ENCODE assay signal across 11 mouse cellular contexts in the genomic region with DNA sequence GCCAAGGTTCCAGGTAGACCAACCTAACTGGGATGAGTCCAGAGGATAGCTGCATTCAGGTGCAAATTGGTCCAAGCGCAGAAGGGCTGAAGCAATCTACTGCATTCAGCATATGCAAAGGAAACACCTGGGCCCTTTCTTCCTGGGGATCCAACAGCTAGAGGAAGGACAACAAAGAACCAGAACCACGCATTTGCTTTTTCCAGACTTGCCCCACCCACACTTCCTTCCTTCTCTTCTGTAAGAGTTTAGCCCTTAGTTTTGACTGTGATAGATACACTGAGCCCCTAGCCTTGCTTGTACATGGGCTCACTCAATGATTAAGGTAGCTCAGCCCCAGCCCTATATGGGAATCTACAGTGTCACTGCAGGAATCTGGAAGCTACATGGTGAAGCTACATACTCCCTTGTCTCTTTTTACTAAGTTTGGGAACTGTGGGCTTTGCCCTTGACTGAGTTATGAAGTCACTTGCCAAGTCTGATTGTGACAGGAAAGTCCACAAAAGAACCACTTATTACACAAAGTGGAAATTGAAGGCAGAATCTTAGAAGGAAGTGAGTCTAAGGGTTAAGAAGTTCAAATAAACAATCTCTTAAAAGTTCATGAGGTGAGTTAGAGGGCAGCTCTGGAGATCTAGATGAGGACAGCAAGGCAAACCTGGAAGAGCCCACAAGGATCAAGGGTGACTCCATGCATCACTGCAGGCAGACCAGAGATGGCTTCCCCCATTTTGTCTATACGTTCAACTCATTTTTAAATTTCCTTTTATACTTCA. TPM values are rescaled to one million over a fixed set of nuclear protein-coding genes. Genes with fewer than 3 reads are reported as not detected.
DNase-seq lines count a peak whose midpoint lies in the region; ATAC-seq and TF ChIP-seq lines count a peak whose summit lies in the region.
"Had no signal": no experiment of that assay in that cellular context is flagged by ENCODE, and none has a peak within 500 bp of the region (broad histone marks: within the 10 kb centered on the region; RNA-seq: fewer than 3 reads in every experiment).

No protein-coding gene starts in this region.

- H3K9me3 ChIP-seq in heart, embryonic 10.5 days = no peaks in the 10 kb centered on the region
- no peaks in the 10 kb centered on the region for H3K9me3 ChIP-seq in heart, postnatal 0 days (replicated peaks; ENCODE audit: control insufficient read depth, low read length)
- H3K9me3 ChIP-seq in liver, postnatal 0 days (ENCODE audit: low read length) = no peaks in the 10 kb centered on the region
- H3K9me3 ChIP-seq in liver, embryonic 12.5 days (replicated peaks) = no peaks in the 10 kb centered on the region
- H3K9me3 ChIP-seq: neural tube, embryonic 12.5 days had no signal

- no peaks in the 10 kb centered on the region for H3K27me3 ChIP-seq in heart, embryonic 10.5 days (ENCODE audit: insufficient read depth, poor library complexity, severe bottlenecking)
- H3K27me3 ChIP-seq in heart, postnatal 0 days (ENCODE audit: control insufficient read depth, insufficient read depth, low read length) = no peaks in the 10 kb centered on the region
- no peaks in the 10 kb centered on the region for H3K27me3 ChIP-seq in liver, postnatal 0 days (ENCODE audit: insufficient read depth, low read length)
- no peaks in the 10 kb centered on the region for H3K27me3 ChIP-seq in liver, embryonic 12.5 days (replicated peaks)
- H3K27me3 ChIP-seq: neural tube, embryonic 12.5 days had no signal

- H3K4me3 ChIP-seq in heart, embryonic 10.5 days = no peak overlapping the region
- H3K4me3 ChIP-seq in heart, postnatal 0 days (ENCODE audit: low read depth, low read length) = no peak overlapping the region
- H3K4me3 ChIP-seq in liver, postnatal 0 days (ENCODE audit: low read depth, low read length) = no peak overlapping the region
- H3K4me3 ChIP-seq in liver, embryonic 12.5 days = no peak overlapping the region
- H3K4me3 ChIP-seq: hindbrain, embryonic 10.5 days; neural tube, embryonic 12.5 days had no signal

- H3K36me3 ChIP-seq in heart, embryonic 10.5 days = no peaks in the 10 kb centered on the region
- H3K36me3 ChIP-seq in heart, postnatal 0 days (replicated peaks; ENCODE audit: control insufficient read depth, insufficient read depth, low read length) = no peaks in the 10 kb centered on the region
- no peaks in the 10 kb centered on the region for H3K36me3 ChIP-seq in liver, postnatal 0 days (replicated peaks; ENCODE audit: insufficient read depth, low read length)
- H3K36me3 ChIP-seq in liver, embryonic 12.5 days = no peaks in the 10 kb centered on the region
- H3K36me3 ChIP-seq: hindbrain, embryonic 10.5 days; neural tube, embryonic 12.5 days had no signal

- 76% methylated on average over 3 of the region's 3 CpGs for WGBS in heart, embryonic 10.5 days
- 64% methylated on average over 3 of the region's 3 CpGs for WGBS in heart, postnatal 0 days
- WGBS in liver, postnatal 0 days (ENCODE audit: insufficient replicate concordance) = 55% methylated on average over 3 of the region's 3 CpGs
- 47% methylated on average over 3 of the region's 3 CpGs for WGBS in liver, embryonic 12.5 days (ENCODE audit: insufficient replicate concordance)

- no peak overlapping the region for H3K27ac ChIP-seq in heart, embryonic 10.5 days
- H3K27ac ChIP-seq in heart, postnatal 0 days (ENCODE audit: low read depth) = peak overlapping the region; percentile 56
- no peak overlapping the region for H3K27ac ChIP-seq in liver, postnatal 0 days (ENCODE audit: low read depth)
- no peak overlapping the region for H3K27ac ChIP-seq in liver, embryonic 12.5 days
- H3K27ac ChIP-seq: hindbrain, embryonic 10.5 days; neural tube, embryonic 12.5 days had no signal

- TF ChIP-seq EP300 in heart, postnatal 0 days (IDR thresholded peaks at IDR 0.05; ENCODE audit: low read depth) = peak; percentile 88
- no peak for TF ChIP-seq EP300 in liver, postnatal 0 days (IDR thresholded peaks at IDR 0.05; ENCODE audit: low read depth)

- H3K9ac ChIP-seq in heart, postnatal 0 days (replicated peaks; ENCODE audit: low read depth, low read length) = no peak overlapping the region
- no peak overlapping the region for H3K9ac ChIP-seq in liver, postnatal 0 days (replicated peaks)
- H3K9ac ChIP-seq in liver, embryonic 12.5 days = no peak overlapping the region
- H3K9ac ChIP-seq: neural tube, embryonic 12.5 days had no signal

- TF ChIP-seq CTCF in heart, postnatal 0 days (IDR thresholded peaks at IDR 0.05; ENCODE audit: low read depth) = no peak
- no peak for TF ChIP-seq CTCF in liver, postnatal 0 days (IDR thresholded peaks at IDR 0.05; ENCODE audit: low read depth)

- DNase-seq in heart, adult 18-20 months = peak; percentile 59 to 86
- DNase-seq in heart, embryonic 10.5 days (ENCODE audit: low spot score) = no peak
- DNase-seq in WW6 (ENCODE audit: low read depth, low spot score) = peak; percentile 39
- DNase-seq in heart, postnatal 0 days (ENCODE audit: low spot score) = peak; percentile 45
- DNase-seq in lung, postnatal 25 days (ENCODE audit: low spot score) = peak; percentile 59
- DNase-seq in liver, postnatal 0 days = no peak
- no peak for DNase-seq in frontal cortex, postnatal 25 days (ENCODE audit: low spot score in 2 of 2)
- DNase-seq: cerebellum, adult 2 months had no signal

- H3K4me2 ChIP-seq in heart, postnatal 0 days (ENCODE audit: low read depth, low read length) = no peak overlapping the region
- H3K4me2 ChIP-seq in liver, postnatal 0 days (ENCODE audit: low read depth, low read length) = no peak overlapping the region
- no peak overlapping the region for H3K4me2 ChIP-seq in liver, embryonic 12.5 days
- H3K4me2 ChIP-seq: neural tube, embryonic 12.5 days had no signal

- H3K4me1 ChIP-seq in heart, embryonic 10.5 days = no peaks in the 10 kb centered on the region
- no peaks in the 10 kb centered on the region for H3K4me1 ChIP-seq in heart, postnatal 0 days (ENCODE audit: control insufficient read depth, insufficient read depth)
- H3K4me1 ChIP-seq in liver, postnatal 0 days (ENCODE audit: insufficient read depth) = no peaks in the 10 kb centered on the region
- H3K4me1 ChIP-seq in liver, embryonic 12.5 days = no peaks in the 10 kb centered on the region
- H3K4me1 ChIP-seq: hindbrain, embryonic 10.5 days; neural tube, embryonic 12.5 days had no signal

- ATAC-seq in heart, postnatal 0 days (ENCODE audit: insufficient read depth, low read depth) = peak; percentile 57
- ATAC-seq in liver, postnatal 0 days = no peak
- ATAC-seq in liver, embryonic 12.5 days = no peak

RNA-seq across cellular contexts. Expression of a gene that starts 59.1 kb away (rescaled TPM):
- total RNA-seq in heart, adult 18-20 months (2021) = 10 to 100 TPM; 53.2 to 57.0 TPM
- polyA plus RNA-seq in heart, embryonic 10.5 days (2016; fragmentation: Nextera tagmentation; extraction: Ambion mirVana) = 4.2 and 6.1 TPM in 2 replicates
- 18.0 and 31.0 TPM in 2 replicates for total RNA-seq in heart, postnatal 0 days (2014; rRNA removed; ENCODE audit: low replicate concordance)
- polyA plus RNA-seq in heart, postnatal 0 days (2015; fragmentation: Nextera tagmentation; extraction: Ambion mirVana) = 67.7 TPM in 2 replicates
- polyA plus RNA-seq in liver, postnatal 0 days (2015; fragmentation: Nextera tagmentation; extraction: Ambion mirVana) = 3.2 and 4.3 TPM in 2 replicates
- polyA plus RNA-seq in liver, embryonic 12.5 days (2016; fragmentation: Nextera tagmentation; extraction: Ambion mirVana) = 0.53 and 0.79 TPM in 2 replicates

Comparison
In these comparisons a context has a peak if more than half of its experiments do, and no peak if none do; other contexts are left out.
1. DNase-seq: peak in heart, adult 18-20 months (2 of 2), WW6 (single experiment), heart, postnatal 0 days (single experiment) and lung, postnatal 25 days (single experiment); none in heart, embryonic 10.5 days (single experiment), liver, postnatal 0 days (single experiment) and frontal cortex, postnatal 25 days (0 of 2).